Mouse (Mus musculus) neutrophil, adult 65 days (primary cell): Measurements from ENCODE around the gene Gm2174. TPM values are rescaled to one million over a fixed set of nuclear protein-coding genes. Genes with fewer than 3 reads are reported as not detected.

Experiments used
- total RNA-seq: library from RNA; stranded (reverse); gene quantifications from 2 replicates; pipeline ENCODE4 v1.2.4, GENCODE M21; 2023

Gm2174 gene
- total RNA-seq: not detected in 2 replicates

GRCm38 (mm10) chrX:56447524-56448015 is at the start of gene Gm2174:
Gene Gm2174, plus strand, starts transcription at chrX:56447965.

GRCm38 (mm10) chrX:56454671-56455371 is 7.1 kb downstream of the Gm2174 start, which contains the start of gene Ints6l:
Gene Ints6l, plus strand, starts transcription at chrX:56454857.

Other genes with a start within 250 kb of the Gm2174 start
- not detected in 2 replicates for gene Gm773, start 235.1 kb upstream of the Gm2174 start, total RNA-seq
- gene Zfp449, start 101.6 kb upstream of the Gm2174 start, total RNA-seq: 0.51 TPM in 1 of 2 replicates, not detected in the other
- 0.19 TPM in 1 of 2 replicates, not detected in the other for gene Smim10l2a, start 73.4 kb upstream of the Gm2174 start, total RNA-seq
- 95.0 and 138 TPM in 2 replicates for gene Ints6l, start 6.9 kb downstream of the Gm2174 start, total RNA-seq
- not detected in 2 replicates for gene Gm10477, start 76.8 kb downstream of the Gm2174 start, total RNA-seq
- not detected in 2 replicates for gene Gm648, start 101.6 kb downstream of the Gm2174 start, total RNA-seq
- 9.1 and 9.8 TPM in 2 replicates for gene Mmgt1, start 150.1 kb downstream of the Gm2174 start, total RNA-seq
- gene Slc9a6, start 161.8 kb downstream of the Gm2174 start, total RNA-seq: 9.3 and 15.2 TPM in 2 replicates